Comparison of ENCODE assay signal across 31 mouse cellular contexts in the genomic region with DNA sequence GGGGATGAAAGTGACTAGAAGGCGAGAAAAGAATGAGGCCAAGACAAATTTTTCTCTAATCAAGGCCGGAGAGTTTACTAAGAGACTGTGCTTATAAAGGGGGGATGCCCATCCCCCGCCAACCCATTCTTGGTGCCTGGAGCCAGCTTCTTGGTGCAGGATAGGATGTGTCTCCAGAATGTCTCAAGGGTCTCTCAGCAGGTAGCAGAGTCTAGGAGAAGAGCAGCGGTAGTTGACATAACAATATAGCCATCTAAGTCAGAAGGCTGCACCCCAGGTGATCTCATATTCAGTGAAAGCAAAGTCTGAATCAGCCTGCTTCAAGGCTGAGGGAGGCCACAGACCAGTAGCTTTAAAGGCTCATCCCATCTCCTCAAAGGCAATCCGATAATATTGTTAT.
"Had no signal": no experiment of that assay in that cellular context is flagged by ENCODE, and none has a peak within 500 bp of the region (broad histone marks: within the 10 kb centered on the region; RNA-seq: fewer than 3 reads in every experiment).

No protein-coding gene starts in this region.

- ATAC-seq: liver, embryonic 12.5 days; liver, postnatal 0 days; lung, postnatal 0 days; midbrain, embryonic 13.5 days; midbrain, embryonic 15.5 days; midbrain, embryonic 16.5 days had no signal

- DNase-seq: left cerebral cortex, postnatal 4 days; liver; liver, embryonic 13.5 days; liver, postnatal 0 days; lung, adult 18-20 months; lung, adult 2 months; lung, embryonic 14.5 days; lung, postnatal 10 days; lung, postnatal 14 days; lung, postnatal 36 days; lung, postnatal 4 days; midbrain, embryonic 14.5 days had no signal

- H3K36me3 ChIP-seq: limb, embryonic 10.5 days; limb, embryonic 12.5 days; limb, embryonic 13.5 days; limb, embryonic 15.5 days; liver, embryonic 12.5 days; liver, embryonic 13.5 days; liver, embryonic 15.5 days; lung, embryonic 15.5 days; midbrain, embryonic 10.5 days; midbrain, embryonic 12.5 days; midbrain, embryonic 13.5 days; midbrain, embryonic 15.5 days; neural tube, embryonic 12.5 days; neural tube, embryonic 13.5 days had no signal

- H3K9ac ChIP-seq: limb, embryonic 12.5 days; limb, embryonic 13.5 days; limb, embryonic 15.5 days; liver, embryonic 12.5 days; liver, embryonic 13.5 days; liver, embryonic 14.5 days; liver, embryonic 15.5 days; liver, postnatal 0 days; lung, embryonic 14.5 days; lung, embryonic 15.5 days; midbrain, embryonic 12.5 days; midbrain, embryonic 13.5 days; midbrain, embryonic 15.5 days; neural tube, embryonic 12.5 days; neural tube, embryonic 13.5 days had no signal

- H3K27ac ChIP-seq: limb, embryonic 10.5 days; limb, embryonic 12.5 days; limb, embryonic 13.5 days; limb, embryonic 15.5 days; liver, embryonic 12.5 days; liver, embryonic 13.5 days; liver, embryonic 14.5 days; liver, embryonic 15.5 days; lung, embryonic 15.5 days; macrophage; midbrain, embryonic 10.5 days; midbrain, embryonic 12.5 days; midbrain, embryonic 13.5 days; midbrain, embryonic 15.5 days; neural tube, embryonic 12.5 days; neural tube, embryonic 13.5 days had no signal

- H3K4me1 ChIP-seq: limb, embryonic 10.5 days; limb, embryonic 12.5 days; limb, embryonic 13.5 days; limb, embryonic 15.5 days; liver, embryonic 12.5 days; liver, embryonic 13.5 days; liver, embryonic 15.5 days; lung, embryonic 15.5 days; midbrain, embryonic 10.5 days; midbrain, embryonic 12.5 days; midbrain, embryonic 13.5 days; midbrain, embryonic 15.5 days; neural tube, embryonic 12.5 days; neural tube, embryonic 13.5 days had no signal

- H3K4me3 ChIP-seq: limb, embryonic 10.5 days; limb, embryonic 12.5 days; limb, embryonic 13.5 days; limb, embryonic 15.5 days; liver, embryonic 12.5 days; liver, embryonic 13.5 days; liver, embryonic 15.5 days; lung, embryonic 15.5 days; megakaryocyte, embryonic 14.5 days; midbrain, embryonic 10.5 days; midbrain, embryonic 12.5 days; midbrain, embryonic 13.5 days; midbrain, embryonic 15.5 days; myocyte; neural tube, embryonic 12.5 days; neural tube, embryonic 13.5 days had no signal

- H3K9me3 ChIP-seq: limb, embryonic 10.5 days; limb, embryonic 12.5 days; limb, embryonic 13.5 days; limb, embryonic 15.5 days; liver, embryonic 12.5 days; liver, embryonic 13.5 days; liver, embryonic 15.5 days; lung, embryonic 15.5 days; megakaryocyte, embryonic 14.5 days; midbrain, embryonic 12.5 days; midbrain, embryonic 13.5 days; midbrain, embryonic 15.5 days; neural tube, embryonic 12.5 days had no signal
